Mouse (Mus musculus) layer of hippocampus, adult 2 months (tissue): ENCODE results near the gene Uqcc3. TPM values are rescaled to one million over a fixed set of nuclear protein-coding genes. Genes with fewer than 3 reads are reported as not detected.
"Not testable (repeated sequence)": the region's sequence is repeated elsewhere in the genome, so short reads cannot be mapped to it uniquely, and the experiment has no call there.

Experiments used
- DNase-seq, 2 experiments: peaks; one replicate each; pipeline ENCODE4 v3.0.0; 2022; ENCODE audit warnings: low spot score in 2 of 2
- H3K27ac ChIP-seq: fragments of 200-600 bp; 2 replicates; pipeline ENCODE4 v1.8.1; 2022
- H3K4me3 ChIP-seq: fragments of 200-600 bp; 2 replicates; pipeline ENCODE4 v1.8.1; 2022; ENCODE audit warnings: mild to moderate bottlenecking
- CTCF ChIP-seq: fragments of 200-600 bp; conservative IDR thresholded peaks from 2 replicates; pipeline ENCODE4 v1.8.1; 2022; ENCODE audit warnings: antibody characterized with exemption, mild to moderate bottlenecking, moderate library complexity
- total RNA-seq, 2 experiments: library from RNA; stranded (reverse); gene quantifications; 2 replicates each; pipeline ENCODE4 v1.2.3; 2021

Uqcc3 gene
- total RNA-seq, 2 experiments from 2014 or later: 32.5 to 32.8 TPM

DNA sequence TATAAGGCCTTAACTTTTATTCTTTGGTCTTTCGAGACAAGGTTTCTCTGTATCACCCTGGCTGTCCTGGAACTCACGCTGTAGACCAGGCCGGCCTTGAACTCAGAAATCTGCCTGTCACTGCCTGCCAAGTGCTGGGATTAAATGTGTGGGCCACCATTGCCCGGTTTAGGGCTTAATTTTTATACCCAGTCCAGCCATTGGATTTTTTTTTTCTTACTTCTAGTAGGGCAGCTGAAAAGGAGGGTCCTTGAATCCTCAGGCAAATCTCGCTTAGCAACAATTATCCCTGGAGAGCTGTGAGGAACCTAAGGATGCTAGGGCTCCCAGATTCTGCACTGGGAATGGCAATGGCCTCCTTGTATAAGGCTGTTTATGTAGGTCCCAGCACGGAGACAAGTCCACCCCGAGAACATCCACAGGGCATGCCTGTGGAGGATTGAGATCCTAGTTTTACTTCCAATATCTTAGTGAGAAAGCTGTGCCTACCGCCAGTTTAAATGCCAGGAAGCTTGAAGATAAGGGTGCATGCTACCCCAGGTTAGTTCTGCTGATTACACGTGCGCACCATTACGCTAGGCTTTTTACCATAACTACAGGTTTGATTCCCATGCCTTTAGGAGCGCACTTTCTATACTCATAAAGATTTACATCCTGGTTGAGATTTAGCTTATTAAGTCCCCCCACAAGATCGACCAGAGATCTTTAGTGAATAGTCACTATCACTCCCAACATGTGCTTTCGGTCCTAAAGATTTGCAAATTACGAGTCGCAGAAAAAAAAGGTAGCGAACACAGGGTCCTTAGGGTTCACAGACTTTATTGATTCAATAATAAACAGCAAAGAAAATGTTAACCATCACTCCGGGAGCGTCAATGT lies 7.1 kb upstream of the Uqcc3 start:
- DNase-seq: no peak
- no peak for TF ChIP-seq CTCF
- Histone ChIP-seq H3K4me3 (peak overlapping the region; percentile 64), H3K27ac (peak overlapping the region; percentile 94)

DNA sequence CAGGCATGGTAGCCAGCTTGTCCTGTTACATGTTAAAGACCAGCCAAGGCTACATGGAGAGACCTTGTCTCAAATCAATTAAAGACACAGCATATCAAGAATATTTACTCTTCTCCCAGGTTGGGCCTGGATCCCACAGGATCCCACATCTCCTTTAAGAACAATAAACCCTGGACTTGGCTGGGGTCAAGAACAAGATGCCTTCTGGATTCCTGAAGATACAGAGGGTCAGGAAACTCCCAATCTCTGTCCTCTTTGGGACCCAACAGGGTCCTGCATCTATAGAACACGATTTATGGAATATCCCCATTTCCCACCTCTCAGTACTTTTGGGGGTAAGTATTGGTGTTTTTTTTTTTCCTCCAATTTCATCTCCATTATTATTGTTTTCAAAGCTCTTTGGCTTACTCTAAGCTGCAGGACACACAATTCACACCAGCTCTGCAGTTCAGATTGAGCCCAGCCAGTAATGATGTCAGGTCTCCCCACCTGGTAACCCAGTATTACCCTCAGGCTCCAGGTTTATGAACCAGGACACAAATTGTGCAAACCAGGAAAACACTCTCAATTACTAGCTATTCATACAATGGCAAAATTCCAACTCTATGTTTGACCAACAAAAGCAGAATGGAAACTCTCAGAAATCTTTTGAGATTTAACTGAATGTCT lies 6.3 kb upstream of the Uqcc3 start:
- H3K27ac ChIP-seq: no peak overlapping the region
- H3K4me3 ChIP-seq: no peak overlapping the region
- DNase-seq: no peak
- no peak for TF ChIP-seq CTCF

DNA sequence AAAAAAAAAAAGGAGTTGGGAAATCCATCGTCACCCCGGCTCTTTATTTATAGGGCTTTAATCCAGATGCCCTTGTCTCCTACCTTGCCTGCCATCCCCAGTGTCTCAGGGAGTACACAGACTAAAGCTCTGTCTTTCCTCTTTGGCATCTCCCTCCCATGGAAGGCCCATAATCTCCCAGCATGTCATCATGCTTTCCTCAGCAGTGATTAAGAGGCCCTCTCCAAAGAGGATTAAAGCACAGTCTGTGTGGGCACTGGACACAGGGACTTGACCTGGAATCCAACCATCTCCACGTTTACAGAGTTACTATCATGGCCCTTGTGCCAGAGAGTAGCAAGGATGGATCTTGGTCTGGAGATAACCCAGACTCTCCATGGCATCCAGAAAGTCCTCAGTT lies 2.9 kb upstream of the Uqcc3 start, which contains the start of the genes Lbhd1 and Gm49403:
Gene Lbhd1 (plus strand): TSS at position 117 of the 400 bp plus-strand sequence.
Gene Gm49403 (plus strand): TSS at position 315 of the 400 bp plus-strand sequence.
- Histone ChIP-seq H3K27ac (no peak within 1 kb of the TSS), H3K4me3 (no peak within 1 kb of the TSS)
- no peak for TF ChIP-seq CTCF
- no peak for DNase-seq

DNA sequence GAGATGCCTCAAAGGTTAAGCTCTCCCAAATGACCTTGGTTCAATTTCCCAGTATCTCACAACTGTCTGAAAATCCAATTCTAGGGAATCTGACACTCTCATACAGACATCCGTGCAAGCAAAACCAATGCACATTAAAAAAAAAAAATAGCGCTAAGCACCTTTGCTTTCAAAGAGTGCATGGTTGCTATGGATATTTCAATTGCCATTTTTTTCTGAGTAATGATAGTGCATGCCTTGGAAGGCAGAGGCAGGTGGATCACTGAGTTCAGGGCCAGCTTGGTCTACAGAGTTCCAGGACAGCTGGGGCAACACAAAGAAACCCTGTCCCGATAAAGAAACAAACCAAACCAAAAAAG lies 290 bp upstream of the Uqcc3 start:
- H3K27ac ChIP-seq: peak overlapping the region; percentile 91
- peak overlapping the region; percentile 93 for H3K4me3 ChIP-seq

DNA sequence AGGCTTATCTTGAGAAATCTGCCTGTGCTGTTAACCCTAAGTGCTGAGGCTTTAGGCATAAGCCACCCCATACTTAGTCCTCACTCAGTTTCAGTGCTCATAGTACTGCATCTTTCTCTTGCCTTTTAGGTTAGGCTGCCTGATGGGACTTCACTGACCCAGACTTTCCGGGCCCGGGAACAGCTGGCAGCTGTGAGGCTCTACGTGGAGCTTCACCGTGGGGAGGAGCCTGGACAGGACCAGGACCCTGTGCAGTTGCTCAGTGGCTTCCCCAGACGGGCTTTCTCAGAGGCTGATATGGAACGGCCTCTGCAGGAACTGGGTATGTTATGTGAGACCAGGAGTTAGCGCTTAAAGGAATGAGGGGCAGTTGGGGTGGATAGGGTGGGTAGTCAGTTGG lies 5.7 kb downstream of the Uqcc3 start:
- DNase-seq: no peak
- no peak overlapping the region for H3K27ac ChIP-seq
- H3K4me3 ChIP-seq: no peak overlapping the region
- no peak for TF ChIP-seq CTCF

More for the DNA sequence above, 290 bp upstream of the Uqcc3 start:
- no peak for DNase-seq
- no peak for TF ChIP-seq CTCF

DNA sequence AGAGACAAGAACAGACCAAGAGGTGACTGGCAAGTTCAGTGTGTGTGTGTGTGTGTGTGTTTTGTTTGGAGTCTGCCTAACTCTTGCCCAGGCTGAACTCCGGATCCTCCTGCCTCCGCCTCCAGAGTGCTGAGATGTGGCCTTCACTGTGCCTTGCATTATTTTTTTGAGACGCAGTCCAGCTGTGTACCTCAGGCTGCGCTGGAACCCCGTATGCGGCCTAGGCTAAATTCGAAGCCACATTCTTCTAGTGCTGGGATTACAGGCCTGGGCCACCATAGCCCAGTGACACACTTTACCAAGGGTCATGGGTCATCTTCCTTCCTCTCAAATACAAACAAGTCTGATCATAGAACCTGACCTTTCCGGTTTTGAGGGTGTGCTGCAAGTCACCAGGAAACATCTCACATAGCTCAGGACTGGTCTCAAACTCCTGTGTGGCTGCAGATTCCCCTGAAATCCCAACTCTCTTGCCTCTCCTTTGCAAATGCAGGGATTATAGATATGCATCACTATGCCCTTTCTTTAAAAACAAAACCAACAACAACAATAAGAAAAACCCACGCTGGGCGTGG lies 8.4 kb downstream of the Uqcc3 start:
- no peak overlapping the region for H3K27ac ChIP-seq
- peak overlapping the region; percentile 99 for H3K4me3 ChIP-seq
- no peak for DNase-seq
- no peak for TF ChIP-seq CTCF

DNA sequence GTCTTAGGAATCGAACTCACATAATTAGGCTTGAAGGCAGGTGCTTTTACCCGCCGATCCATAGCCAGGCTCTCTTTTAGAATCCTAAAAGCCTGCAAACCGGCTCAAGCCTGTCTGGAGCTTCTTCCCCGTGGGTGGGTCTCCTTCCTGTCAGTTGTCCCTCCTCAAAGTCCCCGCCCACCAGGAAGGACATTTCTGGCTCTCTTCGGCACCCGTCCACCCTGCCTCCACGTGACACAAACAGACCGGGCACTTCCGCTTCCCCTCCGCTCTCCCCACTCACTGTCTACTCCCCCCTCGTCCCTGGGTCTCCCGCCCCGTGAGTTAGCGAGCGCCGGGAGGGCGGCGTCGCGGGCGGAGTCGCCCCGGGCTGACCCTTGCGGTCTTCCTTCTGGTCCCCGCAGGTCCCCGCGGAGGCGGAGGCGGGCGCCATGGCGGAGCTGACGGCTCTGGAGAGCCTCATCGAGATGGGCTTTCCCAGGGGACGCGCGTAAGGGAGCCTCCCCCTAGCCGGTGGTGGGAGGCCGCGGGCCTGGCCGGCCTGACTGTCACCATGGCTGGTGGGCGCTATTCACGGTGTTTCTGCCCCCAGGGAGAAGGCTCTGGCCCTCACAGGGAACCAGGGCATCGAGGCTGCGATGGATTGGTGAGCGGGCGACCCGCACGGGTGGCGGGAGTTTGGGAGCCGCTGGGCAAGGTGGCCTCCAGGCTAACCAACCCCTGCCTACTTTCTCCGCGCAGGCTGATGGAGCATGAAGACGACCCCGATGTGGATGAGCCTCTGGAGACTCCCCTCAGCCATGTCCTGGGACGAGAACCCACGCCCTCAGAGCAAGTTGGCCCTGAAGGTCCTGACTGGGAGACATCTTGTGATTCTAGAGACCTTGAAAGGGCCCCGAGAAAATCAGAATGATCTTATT lies 9.2 kb downstream of the Uqcc3 start, which contains the start of gene Ubxn1:
Gene Ubxn1 (plus strand): TSS at position 230 of the 920 bp plus-strand sequence.
- Histone ChIP-seq H3K4me3 (peak within 1 kb of the TSS; percentile 99), H3K27ac (peak within 1 kb of the TSS; percentile 94)
- TF ChIP-seq CTCF: no peak
- peak; percentile 99 for DNase-seq

DNA sequence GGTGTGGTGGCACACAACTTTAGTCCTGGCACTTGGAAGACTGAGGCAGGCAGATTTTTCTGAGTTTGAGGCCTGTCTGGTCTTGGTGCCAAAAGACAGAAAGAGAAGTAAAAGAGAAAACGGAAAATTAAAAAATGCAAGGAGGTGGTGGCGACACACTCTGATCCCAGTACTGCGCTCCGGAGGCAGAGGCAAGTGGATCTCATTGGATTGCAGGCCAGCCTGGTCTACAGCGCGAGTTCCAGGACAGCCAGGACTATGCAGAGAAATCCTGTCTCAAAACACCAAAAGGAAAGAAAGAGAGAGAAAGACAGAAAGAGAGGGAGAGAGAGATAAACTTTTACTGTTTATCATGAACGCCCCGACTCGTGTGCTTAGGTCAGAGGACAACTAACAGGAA lies 9.9 kb downstream of the Uqcc3 start:
- Histone ChIP-seq H3K27ac (peak overlapping the region; percentile 94), H3K4me3 (peak overlapping the region; percentile 99)
- TF ChIP-seq CTCF: no peak
- DNase-seq: no peak

DNA sequence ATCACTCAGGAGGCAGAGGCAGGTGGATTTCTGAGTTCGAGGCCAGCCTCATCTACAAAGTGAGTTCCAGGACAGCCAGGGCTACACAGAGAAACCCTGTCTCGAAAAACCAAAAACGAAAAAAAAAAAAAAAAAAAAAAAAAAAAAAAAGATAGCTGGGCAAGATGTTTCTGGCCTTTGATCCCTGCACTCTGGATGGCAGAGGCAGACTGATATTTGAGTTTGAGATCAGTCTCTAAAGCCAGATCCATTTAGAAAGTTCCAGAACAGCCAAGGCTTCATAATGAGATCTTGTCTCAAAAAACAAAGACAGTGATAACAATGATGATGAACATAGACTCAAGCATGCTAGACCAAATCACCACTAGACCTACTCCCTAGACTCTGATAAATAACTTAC lies 10.3 kb downstream of the Uqcc3 start:
- DNase-seq, H3K4me3 ChIP-seq: not testable (repeated sequence)
- peak overlapping the region; percentile 94; the same call in 1 of the 2 replicates for H3K27ac ChIP-seq

DNA sequence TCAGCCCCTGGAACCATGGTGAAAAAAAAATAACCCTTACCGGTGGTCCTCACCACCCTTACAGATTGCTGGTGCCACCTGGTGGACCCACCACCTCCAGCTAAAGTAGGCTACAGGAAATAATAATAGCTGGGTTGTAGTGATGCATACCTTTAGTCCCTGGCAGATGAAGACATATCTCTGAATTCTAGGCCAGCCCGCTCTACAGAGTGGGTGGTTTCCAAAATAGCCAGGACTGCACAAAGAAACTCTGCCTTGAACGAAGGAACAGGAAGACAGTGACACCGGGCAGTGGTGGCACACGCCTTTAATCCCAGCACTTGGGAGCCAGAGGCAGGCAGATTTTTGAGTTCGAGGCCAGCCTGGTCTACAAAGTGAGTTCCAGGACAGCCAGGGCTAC lies 16.5 kb downstream of the Uqcc3 start:
- DNase-seq: no peak
- Histone ChIP-seq H3K27ac (no peak overlapping the region), H3K4me3 (no peak overlapping the region)
- no peak for TF ChIP-seq CTCF

DNA sequence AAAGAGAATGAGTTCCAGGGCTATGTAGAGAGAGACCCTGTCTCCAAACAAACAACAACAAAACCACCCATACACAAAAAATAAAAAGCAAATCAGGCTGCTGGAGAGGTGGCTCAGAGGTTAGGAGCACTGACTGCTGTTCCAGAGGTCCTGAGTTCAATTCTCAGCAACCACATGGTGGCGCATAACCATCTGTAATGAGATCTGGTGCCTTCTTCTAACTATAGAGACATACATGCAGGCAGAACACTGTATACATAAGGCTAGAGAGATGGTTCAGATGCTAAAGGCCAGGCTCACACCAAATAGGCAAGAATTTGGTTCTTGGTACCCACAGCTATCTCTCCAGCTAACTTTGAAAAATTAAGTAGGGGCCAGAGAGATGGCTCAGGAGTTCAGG lies 21.7 kb downstream of the Uqcc3 start:
- DNase-seq: no peak
- no peak overlapping the region for H3K27ac ChIP-seq
- peak; percentile 64 for TF ChIP-seq CTCF
- no peak overlapping the region for H3K4me3 ChIP-seq

DNA sequence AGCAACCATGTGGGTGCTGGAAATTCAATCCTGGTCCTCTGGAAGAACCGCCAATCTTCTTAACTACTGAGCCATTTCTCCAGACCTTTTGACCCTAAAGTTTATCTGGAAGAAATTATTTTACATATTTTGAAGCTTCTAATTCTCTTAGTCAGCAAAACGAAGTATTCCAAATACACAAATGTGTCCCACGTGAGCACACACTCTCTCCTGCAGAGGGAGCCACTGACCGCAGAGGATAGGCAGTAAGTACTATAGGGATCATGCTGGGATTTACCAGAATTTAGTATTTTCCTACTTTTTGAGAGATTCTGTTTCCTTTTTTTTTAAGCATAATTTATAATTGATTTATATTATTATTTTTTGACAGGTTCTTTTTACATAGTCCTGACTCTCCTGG lies 23.0 kb downstream of the Uqcc3 start:
- Histone ChIP-seq H3K27ac (no peak overlapping the region), H3K4me3 (no peak overlapping the region)
- TF ChIP-seq CTCF: peak; percentile 85
- peak in 1 of 2 experiments; percentile 47 for DNase-seq
